Mouse (Mus musculus) lung, adult 2 months (tissue): Measurements from ENCODE around the gene Bcl9l. TPM values are rescaled to one million over a fixed set of nuclear protein-coding genes. Genes with fewer than 3 reads are reported as not detected.
A peak's percentile ranks its signal among the peaks of the same experiment; 100 is the strongest.

Experiments used
- DNase-seq: peaks from one replicate; pipeline ENCODE4 v3.0.0; 2022
- H3K4me1 ChIP-seq: fragments of 200-500 bp; 2 replicates; pipeline ENCODE4 v1.6.1; 2011; ENCODE audit warnings: low read length; ENCODE audit not compliant: control insufficient read depth, insufficient read depth
- H3K4me3 ChIP-seq: fragments of 200-500 bp; replicated peaks from 2 replicates; pipeline ENCODE3; 2011; ENCODE audit warnings: low read depth, mild to moderate bottlenecking, control low read depth, low read length; ENCODE audit errors: extremely low read depth
- CTCF ChIP-seq: fragments of 200-500 bp; IDR thresholded peaks from 2 replicates; pipeline ENCODE4 v1.5.1; 2011; ENCODE audit warnings: mild to moderate bottlenecking, low read length, control low read depth; ENCODE audit not compliant: insufficient read depth
- POLR2A ChIP-seq: fragments of 200-500 bp; IDR thresholded peaks from 2 replicates; pipeline ENCODE4 v1.6.1; 2011; ENCODE audit warnings: low read depth, mild to moderate bottlenecking, control low read depth, low read length, borderline replicate concordance; ENCODE audit errors: extremely low read depth
- WGBS: fragments of 180-500 bp; shearing (Covaris S2); methylation state at CpG from one replicate; pipeline ENCODE4 v1.1.7; 2018; 5-methylcytosine and 5-hydroxymethylcytosine counted together
- polyA plus RNA-seq: library from polyadenylated mRNA; depleted of rRNA; stranded (reverse); fragments of >200 nt; gene quantifications from 2 replicates; pipeline ENCODE4 v1.2.3, GENCODE M21; 2012

Gene Bcl9l
- polyA plus RNA-seq, 1 experiment = 69.0 TPM

DNA sequence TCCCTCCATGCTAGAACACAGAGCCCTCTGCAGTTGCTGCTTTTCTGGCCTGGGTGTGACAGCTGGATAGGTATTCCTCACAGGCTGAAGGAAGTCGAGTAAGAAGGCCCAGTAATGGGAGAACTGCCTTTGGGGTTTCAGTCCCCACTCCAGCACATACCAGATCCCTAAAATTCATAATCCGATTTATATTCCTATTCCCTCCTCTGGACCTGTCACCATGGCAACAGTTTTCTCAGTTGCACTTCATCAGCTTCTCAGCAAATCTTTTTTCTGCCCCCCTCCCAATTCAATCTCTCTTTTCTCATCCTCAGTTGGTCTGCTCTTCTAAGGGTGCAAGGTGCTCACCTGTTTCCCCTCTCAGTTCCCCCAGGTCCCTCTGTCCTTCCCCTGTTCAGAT, 13.8 kb upstream of the Bcl9l start:
- TF ChIP-seq CTCF (no peak), POLR2A (no peak)

DNA sequence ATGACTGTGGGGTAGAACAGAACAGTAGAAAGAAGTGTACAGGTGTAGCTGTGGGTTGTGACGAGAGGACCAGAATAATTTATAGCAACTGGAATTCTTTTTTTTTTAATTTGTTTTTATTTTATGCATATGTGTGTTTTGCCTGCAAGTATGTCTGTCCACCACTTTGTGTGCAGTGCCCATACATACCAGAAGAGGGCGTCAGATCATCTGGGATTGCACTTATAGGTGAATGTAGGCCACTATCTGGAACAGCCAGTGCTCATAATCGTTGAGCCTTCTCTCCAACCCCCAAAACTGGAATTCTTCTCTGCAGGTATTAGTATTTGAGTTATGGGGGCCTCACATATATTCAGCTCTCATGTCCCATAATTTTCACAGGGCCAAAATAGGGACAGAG, 9.4 kb upstream of the Bcl9l start:
- no peak for DNase-seq

More for the DNA sequence above, 13.8 kb upstream of the Bcl9l start:
- no peaks in the 10 kb centered on the region for H3K4me1 ChIP-seq
- H3K4me3 ChIP-seq = no peak overlapping the region
- no peak for DNase-seq
- 54% methylated on average over 2 of the region's 2 CpGs for WGBS

DNA sequence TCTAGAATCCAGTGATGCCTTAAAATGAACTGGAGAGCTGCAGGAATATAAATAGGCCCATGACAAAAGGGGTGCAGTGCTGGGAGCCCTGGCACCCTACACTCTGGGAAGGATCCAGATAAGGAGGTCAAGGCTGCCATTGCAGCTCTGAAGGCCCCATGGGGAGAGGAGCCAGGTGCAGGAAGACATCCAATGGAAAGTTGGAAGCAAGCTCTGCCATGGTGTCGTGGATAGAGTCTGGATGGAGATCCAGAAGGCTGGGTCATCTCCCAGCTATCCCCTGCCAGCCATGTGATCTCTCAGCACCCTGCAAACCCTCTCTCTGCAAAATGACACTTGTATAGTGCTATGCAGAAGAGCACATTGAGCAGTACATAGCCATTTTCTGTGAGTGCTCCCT, 8.3 kb upstream of the Bcl9l start:
- no peak for TF ChIP-seq POLR2A
- no peak overlapping the region for H3K4me3 ChIP-seq
- 27% methylated on average over 1 of the region's 1 CpGs for WGBS
- no peaks in the 10 kb centered on the region for H3K4me1 ChIP-seq
- no peak for DNase-seq

More for the DNA sequence above, 9.4 kb upstream of the Bcl9l start:
- no peaks in the 10 kb centered on the region for H3K4me1 ChIP-seq
- TF ChIP-seq CTCF (no peak), POLR2A (no peak)
- H3K4me3 ChIP-seq = no peak overlapping the region
- WGBS = 51% methylated on average over 3 of the region's 3 CpGs

DNA sequence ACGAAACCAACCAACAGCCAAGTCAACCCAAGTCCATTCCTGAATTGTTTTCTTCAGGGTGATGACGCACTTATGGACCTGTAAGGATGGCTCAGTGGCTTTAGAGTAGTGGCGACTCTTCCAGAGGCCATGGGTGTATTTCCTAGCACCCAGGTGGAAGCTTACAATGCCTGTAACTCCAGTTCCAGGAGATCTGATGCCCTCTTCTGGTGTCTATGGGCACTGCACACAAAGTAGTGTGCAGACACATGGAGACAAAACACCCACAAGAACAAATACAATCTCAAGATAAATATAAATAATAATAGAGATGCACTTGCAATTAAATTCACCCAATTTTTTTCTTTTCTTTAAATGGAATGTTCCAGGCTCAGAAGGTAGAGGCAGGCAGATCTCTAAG, 6.7 kb upstream of the Bcl9l start:
- WGBS = 98% methylated on average over 3 of the region's 3 CpGs
- TF ChIP-seq POLR2A (no peak), CTCF (no peak; the same call in 1 of the 2 replicates)
- DNase-seq = no peak
- Histone ChIP-seq H3K4me3 (no peak overlapping the region), H3K4me1 (peaks cover 4% of the 10 kb centered on the region; the same call in 1 of the 2 replicates)

DNA sequence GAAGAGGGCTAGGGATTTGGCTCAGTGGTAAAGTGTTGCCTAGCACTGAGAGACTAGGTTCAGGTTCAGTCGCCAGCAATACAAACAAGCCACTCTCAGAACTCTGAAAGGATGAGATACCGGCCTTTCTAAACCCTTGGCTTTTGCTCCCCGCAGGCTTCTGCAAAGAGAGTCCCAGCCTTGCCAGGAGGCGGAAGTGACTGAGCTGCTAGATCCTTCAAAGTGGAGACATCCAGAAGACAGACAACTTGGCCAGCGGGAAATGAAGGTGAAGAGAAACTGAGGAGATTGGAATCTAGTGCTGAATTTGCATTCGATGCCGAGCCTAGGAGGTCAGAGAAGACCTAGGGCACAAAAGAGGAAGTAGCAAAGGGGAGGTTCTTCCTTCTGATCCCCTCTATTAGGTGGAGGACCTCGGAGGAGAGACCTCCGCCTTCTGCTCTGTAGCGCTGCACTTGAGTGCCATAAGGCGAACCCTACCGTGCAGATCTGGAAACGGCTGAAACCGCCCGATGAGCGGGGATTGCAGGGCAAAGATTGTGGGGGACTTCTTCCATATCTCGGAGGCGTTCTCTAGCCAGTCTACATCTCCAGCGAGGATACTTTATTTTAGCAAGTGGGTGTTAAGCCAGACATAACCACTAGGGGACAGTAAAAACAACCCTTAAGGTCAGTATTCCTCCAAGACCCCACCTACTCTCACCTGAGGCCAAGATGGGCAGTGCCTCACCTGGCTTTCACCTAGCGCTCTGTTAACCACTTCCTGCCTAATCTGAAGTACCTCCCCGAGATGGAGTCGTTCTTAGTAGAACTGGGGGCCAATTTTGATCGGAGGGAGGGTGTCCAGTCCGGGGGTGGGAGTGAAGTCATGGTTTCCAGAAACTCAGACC, 5.0 kb upstream of the Bcl9l start:
- DNase-seq = peak; percentile 70
- peaks cover 4% of the 10 kb centered on the region; the same call in 1 of the 2 replicates for H3K4me1 ChIP-seq
- peak overlapping the region; percentile 94 for H3K4me3 ChIP-seq
- no peak for TF ChIP-seq POLR2A
- TF ChIP-seq CTCF = peak; percentile 57; the same call in 1 of the 2 replicates
- 10% methylated on average over 24 of the region's 24 CpGs for WGBS

DNA sequence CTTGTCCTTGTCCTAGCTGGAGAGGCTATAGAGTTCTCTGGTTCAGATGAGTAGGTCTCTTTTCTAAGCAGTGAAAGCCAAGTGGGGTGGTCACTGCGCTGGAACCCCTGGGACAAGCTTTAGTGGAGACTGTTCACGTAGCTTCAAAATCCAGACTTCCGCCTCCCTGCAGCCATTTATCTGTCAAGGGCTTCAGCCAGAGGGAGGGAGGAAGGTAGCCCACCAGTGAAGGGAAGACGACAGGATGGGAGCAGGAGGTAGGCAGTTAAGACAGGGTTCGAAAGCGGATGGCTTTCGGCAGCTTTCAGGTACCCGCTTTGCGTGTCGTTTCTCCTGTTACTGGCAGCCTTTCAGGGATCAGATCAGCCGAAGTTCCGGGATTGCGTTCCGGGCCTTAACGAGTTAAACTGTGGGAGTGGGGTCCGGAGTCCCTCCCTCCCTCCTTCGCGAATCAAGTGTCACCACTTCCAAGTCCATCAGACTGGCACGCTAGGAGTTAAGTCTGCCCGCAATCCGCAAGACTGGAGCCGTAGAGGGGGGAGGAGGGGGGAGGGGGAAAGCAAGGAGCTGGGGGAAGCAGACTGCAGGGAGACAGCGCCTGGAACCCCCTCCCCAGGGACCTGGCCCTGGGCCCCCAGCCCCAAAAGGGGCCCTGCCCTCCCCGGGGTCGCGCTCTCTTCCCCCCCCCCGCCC, 4.2 kb upstream of the Bcl9l start:
- Histone ChIP-seq H3K4me3 (peak overlapping the region; percentile 94), H3K4me1 (peaks cover 4% of the 10 kb centered on the region; the same call in 1 of the 2 replicates)
- DNase-seq = peak; percentile 80
- no peak for TF ChIP-seq CTCF
- peak; percentile 9; the same call in 1 of the 2 replicates for TF ChIP-seq POLR2A
- under 1% methylated on average over 21 of the region's 27 CpGs for WGBS

DNA sequence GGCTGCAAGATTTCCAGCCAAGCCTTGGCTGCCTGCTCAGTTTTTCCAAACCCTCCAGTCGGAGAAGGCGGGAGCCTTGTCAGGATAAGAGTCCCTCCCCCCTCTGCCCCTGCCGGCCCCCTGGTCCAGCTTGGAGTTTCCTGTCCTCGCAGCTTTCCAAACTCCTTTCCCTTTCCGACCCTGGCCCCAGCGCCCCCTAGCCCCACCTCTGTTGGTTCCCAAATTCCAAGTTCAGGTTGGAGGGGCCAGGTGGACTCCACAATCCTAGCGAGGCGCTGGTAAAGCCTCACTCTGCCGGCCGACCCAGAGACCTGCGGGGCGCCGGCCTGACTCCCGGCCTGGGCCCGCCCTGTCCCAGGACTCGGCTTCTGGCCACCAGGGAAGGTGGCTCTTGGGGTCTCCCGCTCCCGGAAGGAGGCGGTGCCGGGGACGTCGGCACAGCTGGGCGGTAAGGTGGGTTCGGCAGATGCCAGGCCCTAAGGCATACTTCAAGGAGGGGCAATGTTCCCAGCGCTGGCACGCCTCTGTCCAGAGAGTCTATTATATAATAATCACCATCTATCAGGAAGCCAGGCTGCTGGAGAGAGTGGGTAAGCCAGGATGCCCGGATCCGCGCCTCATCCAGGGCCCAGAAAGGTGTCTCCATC, 3.5 kb upstream of the Bcl9l start:
- Histone ChIP-seq H3K4me3 (peak overlapping the region; percentile 94), H3K4me1 (peaks cover 4% of the 10 kb centered on the region; the same call in 1 of the 2 replicates)
- 1% methylated on average over 29 of the region's 29 CpGs for WGBS
- no peak for TF ChIP-seq CTCF
- TF ChIP-seq POLR2A = peak; percentile 34; the same call in 1 of the 2 replicates
- DNase-seq = peak; percentile 84

DNA sequence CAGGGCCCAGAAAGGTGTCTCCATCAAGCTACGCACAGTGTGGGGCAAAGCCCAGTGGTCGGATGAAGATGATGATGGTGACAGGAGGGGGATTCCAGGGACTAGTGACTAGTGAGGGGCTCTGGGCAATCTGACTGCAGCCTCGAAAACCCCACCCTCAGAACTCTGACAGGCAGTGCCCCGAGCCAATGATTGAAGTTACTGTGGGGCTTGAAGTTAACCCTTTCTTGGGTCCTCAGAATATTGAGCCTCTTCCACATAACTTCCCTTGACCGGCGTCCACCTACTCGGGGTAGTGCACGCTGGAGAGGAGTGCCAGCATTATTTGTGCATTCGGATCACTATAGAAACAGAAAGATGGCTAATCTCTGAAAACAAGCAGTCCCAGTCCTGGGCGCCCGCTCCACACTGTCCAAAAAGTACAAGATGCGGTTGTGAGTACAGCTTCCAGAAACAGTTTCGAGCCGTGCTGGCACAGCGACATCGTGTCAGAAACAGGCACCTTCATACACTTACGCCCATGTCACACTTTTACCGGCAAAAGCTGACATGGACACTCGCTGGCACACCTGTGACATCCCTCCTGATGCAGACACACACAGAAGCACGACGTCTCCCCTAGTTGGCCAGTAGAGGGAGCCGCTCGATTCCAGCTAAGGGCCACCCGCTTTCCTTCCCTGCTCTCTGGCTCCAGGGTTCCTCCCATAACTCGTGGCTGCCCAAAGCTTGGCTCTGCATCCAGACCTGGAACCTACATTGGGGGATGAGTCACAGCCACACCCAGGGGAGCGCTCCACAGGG, 2.8 kb upstream of the Bcl9l start:
- peak; percentile 91 for DNase-seq
- WGBS = under 1% methylated on average over 26 of the region's 26 CpGs
- peaks cover 8% of the 10 kb centered on the region for H3K4me1 ChIP-seq
- H3K4me3 ChIP-seq = peak overlapping the region; percentile 94
- peak; percentile 40; the same call in 1 of the 2 replicates for TF ChIP-seq POLR2A
- TF ChIP-seq CTCF = peak; percentile 92
